Mouse (Mus musculus) forebrain, postnatal 0 days (tissue): ENCODE data around the gene Tspan3. TPM values are rescaled to one million over a fixed set of nuclear protein-coding genes. Genes with fewer than 3 reads are reported as not detected.

Source experiments
- ATAC-seq: fragments of 200-750 bp; cut with Nextera tagmentation; 2 replicates; pipeline ENCODE4 v1.8.0; 2017; ENCODE audit warnings: mild to moderate bottlenecking, moderate library complexity
- DNase-seq: peaks from one replicate; pipeline ENCODE4 v3.0.0-alpha.2; 2015
- H3K27ac ChIP-seq: fragments of 300-500 bp; sonication (generic); 2 replicates; pipeline ENCODE4 v1.5.1; 2014; ENCODE audit warnings: low read depth, mild to moderate bottlenecking, antibody characterized with exemption, low read length, moderate library complexity, mixed read lengths
- H3K27me3 ChIP-seq: fragments of 300-500 bp; sonication (generic); 2 replicates; pipeline ENCODE4 v1.6.1; 2014; ENCODE audit warnings: mild to moderate bottlenecking, low read length, mixed read lengths; ENCODE audit not compliant: insufficient read depth
- H3K36me3 ChIP-seq: fragments of 300-500 bp; sonication (generic); 2 replicates; pipeline ENCODE4 v1.6.1; 2014; ENCODE audit warnings: mild to moderate bottlenecking, moderate library complexity; ENCODE audit not compliant: insufficient read depth
- H3K4me1 ChIP-seq: fragments of 300-500 bp; sonication (generic); 2 replicates; pipeline ENCODE4 v1.6.1; 2014; ENCODE audit warnings: antibody characterized with exemption; ENCODE audit not compliant: insufficient read depth
- H3K4me2 ChIP-seq: fragments of 300-500 bp; sonication (generic); 2 replicates; pipeline ENCODE4 v1.6.1; 2014; ENCODE audit warnings: low read depth, mild to moderate bottlenecking, moderate library complexity
- H3K4me3 ChIP-seq: fragments of 300-500 bp; sonication (generic); 2 replicates; pipeline ENCODE4 v1.5.1; 2014; ENCODE audit warnings: low read depth, low read length, mixed read lengths
- H3K9ac ChIP-seq: fragments of 300-500 bp; sonication (generic); 2 replicates; pipeline ENCODE4 v1.6.1; 2014; ENCODE audit warnings: mild to moderate bottlenecking
- H3K9me3 ChIP-seq: fragments of 300-500 bp; sonication (generic); 2 replicates; pipeline ENCODE4 v1.6.1; 2016; ENCODE audit warnings: low read length
- CTCF ChIP-seq: sonication (generic); IDR thresholded peaks from 2 replicates; pipeline ENCODE4 v1.5.1; 2016; ENCODE audit warnings: antibody characterized with exemption, control low read depth, low read depth
- WGBS: fragments of 180-500 bp; shearing (Covaris S2); extraction: QIAGEN DNeasy Blood & Tissue Kit; methylation state at CpG from one replicate; pipeline ENCODE4 v1.1.7; 2014; 5-methylcytosine and 5-hydroxymethylcytosine counted together
- polyA plus RNA-seq: library from polyadenylated mRNA; unstranded; fragments of >200 nt; fragmentation: Nextera tagmentation; extraction: Ambion mirVana; gene quantifications from 2 replicates; pipeline ENCODE4 v1.2.1, GENCODE M21; 2015
- total RNA-seq: library from RNA; depleted of rRNA; stranded (reverse); fragments of >200 nt; gene quantifications from 2 replicates; pipeline ENCODE4 v1.2.3, GENCODE M21; 2014; rRNA removed

The Tspan3 gene
- total RNA-seq (414 and 430 TPM in 2 replicates), polyA plus RNA-seq (642 and 649 TPM in 2 replicates)

- DNase-seq: no peak
- H3K27me3 ChIP-seq: no peaks in the 10 kb centered on the region
- H3K4me1 ChIP-seq: peaks cover 7% of the 10 kb centered on the region
- H3K9me3 ChIP-seq: no peaks in the 10 kb centered on the region
- no peak for ATAC-seq
- H3K9ac ChIP-seq: no peak within 1 kb of the TSS
- no peaks in the 10 kb centered on the region for H3K36me3 ChIP-seq
- H3K27ac ChIP-seq: no peak within 1 kb of the TSS
- H3K4me2 ChIP-seq: no peak within 1 kb of the TSS
- no peak for TF ChIP-seq CTCF
- 93% methylated on average over 6 of the region's 6 CpGs for WGBS
- no peak within 1 kb of the TSS for H3K4me3 ChIP-seq
Observed at GRCm38 (mm10) chr9:56165377-56165776, at the start of gene Tspan3. Gene Tspan3 (minus strand): TSS chr9:56165477.

- peak; percentile 88 for ATAC-seq
- Histone ChIP-seq H3K4me1 (peaks cover 7% of the 10 kb centered on the region; the same call in 1 of the 2 replicates), H3K9ac (peak overlapping the region; percentile 46), H3K4me2 (peak overlapping the region; percentile 55), H3K4me3 (peak overlapping the region; percentile 21), H3K27ac (no peak overlapping the region), H3K27me3 (no peaks in the 10 kb centered on the region), H3K9me3 (no peaks in the 10 kb centered on the region), H3K36me3 (no peaks in the 10 kb centered on the region)
- WGBS: 5% methylated on average over 11 of the region's 11 CpGs
- peak; percentile 96 for TF ChIP-seq CTCF
- DNase-seq: peak; percentile 84
Observed at GRCm38 (mm10) chr9:56213451-56214291, 48.4 kb upstream of the Tspan3 start.

GRCm38 (mm10) chr9:56208817-56209216, 43.5 kb upstream of the Tspan3 start:
- no peak overlapping the region for H3K4me2 ChIP-seq
- ATAC-seq (no peak), DNase-seq (no peak)
- 82% methylated on average over 8 of the region's 8 CpGs for WGBS
- no peak overlapping the region for H3K27ac ChIP-seq
- no peaks in the 10 kb centered on the region for H3K36me3 ChIP-seq
- no peaks in the 10 kb centered on the region for H3K27me3 ChIP-seq
- no peak for TF ChIP-seq CTCF
- H3K4me3 ChIP-seq: no peak overlapping the region
- H3K9ac ChIP-seq: no peak overlapping the region
- no peaks in the 10 kb centered on the region for H3K9me3 ChIP-seq
- H3K4me1 ChIP-seq: peaks cover 4% of the 10 kb centered on the region; the same call in 1 of the 2 replicates

GRCm38 (mm10) chr9:56207516-56207915, 42.2 kb upstream of the Tspan3 start:
- Histone ChIP-seq H3K27ac (no peak overlapping the region), H3K4me1 (no peaks in the 10 kb centered on the region), H3K9ac (no peak overlapping the region), H3K36me3 (no peaks in the 10 kb centered on the region), H3K4me3 (no peak overlapping the region), H3K9me3 (no peaks in the 10 kb centered on the region), H3K27me3 (no peaks in the 10 kb centered on the region), H3K4me2 (no peak overlapping the region)
- TF ChIP-seq CTCF: no peak
- ATAC-seq: no peak
- WGBS: 84% methylated on average over 5 of the region's 5 CpGs
- no peak for DNase-seq

- H3K36me3 ChIP-seq: no peaks in the 10 kb centered on the region
- TF ChIP-seq CTCF: no peak
- H3K4me1 ChIP-seq: no peaks in the 10 kb centered on the region
- ATAC-seq (no peak), DNase-seq (no peak)
- H3K9me3 ChIP-seq: no peaks in the 10 kb centered on the region
- H3K27ac ChIP-seq: no peak overlapping the region
- H3K9ac ChIP-seq: no peak overlapping the region
- no peaks in the 10 kb centered on the region for H3K27me3 ChIP-seq
- no peak overlapping the region for H3K4me2 ChIP-seq
- 92% methylated on average over 10 of the region's 10 CpGs for WGBS
- H3K4me3 ChIP-seq: no peak overlapping the region
Observed at GRCm38 (mm10) chr9:56207083-56207482, 41.8 kb upstream of the Tspan3 start.

GRCm38 (mm10) chr9:56205336-56205735, 40.1 kb upstream of the Tspan3 start:
- no peak overlapping the region for H3K27ac ChIP-seq
- no peaks in the 10 kb centered on the region for H3K36me3 ChIP-seq
- WGBS: 80% methylated on average over 11 of the region's 11 CpGs
- no peaks in the 10 kb centered on the region; the same call in 1 of the 2 replicates for H3K27me3 ChIP-seq
- TF ChIP-seq CTCF: no peak
- H3K4me2 ChIP-seq: no peak overlapping the region
- no peaks in the 10 kb centered on the region for H3K9me3 ChIP-seq
- no peak overlapping the region for H3K9ac ChIP-seq
- H3K4me1 ChIP-seq: no peaks in the 10 kb centered on the region
- ATAC-seq: no peak
- DNase-seq: no peak
- H3K4me3 ChIP-seq: no peak overlapping the region

- ATAC-seq (no peak), DNase-seq (no peak)
- Histone ChIP-seq H3K27ac (no peak overlapping the region), H3K9me3 (no peaks in the 10 kb centered on the region), H3K9ac (no peak overlapping the region), H3K4me3 (no peak overlapping the region), H3K4me2 (no peak overlapping the region), H3K4me1 (no peaks in the 10 kb centered on the region), H3K36me3 (no peaks in the 10 kb centered on the region), H3K27me3 (no peaks in the 10 kb centered on the region; the same call in 1 of the 2 replicates)
- 90% methylated on average over 4 of the region's 4 CpGs for WGBS
- no peak for TF ChIP-seq CTCF
Observed at GRCm38 (mm10) chr9:56204316-56204715, 39.0 kb upstream of the Tspan3 start.
